Mouse (Mus musculus) forebrain, embryonic 15.5 days (tissue): Measurements from ENCODE around the gene Gpr26. TPM values are rescaled to one million over a fixed set of nuclear protein-coding genes. Genes with fewer than 3 reads are reported as not detected.

Experiments
- polyA plus RNA-seq: library from polyadenylated mRNA; unstranded; fragments of >200 nt; fragmentation: Nextera tagmentation; extraction: Ambion mirVana; gene quantifications from 2 replicates; pipeline ENCODE4 v1.2.1, GENCODE M21; 2015

Gpr26 gene
- polyA plus RNA-seq, 1 experiment from 2014 or later: 2.3 TPM

Other genes starting within 250 kb of the Gpr26 start
- 2.6 and 3.1 TPM in 2 replicates for gene Cpxm2, start 188.3 kb downstream of the Gpr26 start, polyA plus RNA-seq